ENCODE assay signal across 8 mouse cellular contexts in genomic region chr16:30596959-30597681, GRCm38 (mm10). TPM values are rescaled to one million over a fixed set of nuclear protein-coding genes. Genes with fewer than 3 reads are reported as not detected.
DNase-seq lines count a peak whose midpoint lies in the region; ATAC-seq and TF ChIP-seq lines count a peak whose summit lies in the region.

No protein-coding gene starts in this region.

- no peaks in the 10 kb centered on the region for H3K36me3 ChIP-seq in hindbrain, postnatal 0 days (ENCODE audit: insufficient read depth, low read length)

- H3K4me1 ChIP-seq in hindbrain, postnatal 0 days (ENCODE audit: insufficient read depth, low read length): peaks cover 17% of the 10 kb centered on the region

- H3K9ac ChIP-seq in hindbrain, postnatal 0 days (replicated peaks; ENCODE audit: low read length): 0 out of 2 replicates have a peak overlapping the region, but pooled peaks have one; percentile 15

- no peaks in the 10 kb centered on the region for H3K27me3 ChIP-seq in hindbrain, postnatal 0 days (ENCODE audit: insufficient read depth, low read length)

- peak; percentile 95 for TF ChIP-seq CTCF in hindbrain, postnatal 0 days (IDR thresholded peaks at IDR 0.05; ENCODE audit: low read depth)

- peak; percentile 92 for DNase-seq in ZHBTc4 (ENCODE audit: low read depth, low spot score)
- DNase-seq in cerebellum, postnatal 4 days (ENCODE audit: low spot score in 2 of 2): peak; percentile 96 to 97
- peak; percentile 76 to 79 for DNase-seq in gastrocnemius, adult 8-10 months (ENCODE audit: low spot score in 2 of 2)
- peak; percentile 96 for DNase-seq in hindbrain, postnatal 0 days (ENCODE audit: low spot score)
- DNase-seq in left cerebral cortex, adult 8-10 months (ENCODE audit: low spot score in 2 of 2): peak; percentile 80 to 98
- peak; percentile 88 for DNase-seq in right cerebral cortex, postnatal 14 days
- DNase-seq in urinary bladder, postnatal 25 days (ENCODE audit: low spot score): peak; percentile 89

- peak overlapping the region; percentile 24 for H3K4me3 ChIP-seq in hindbrain, postnatal 0 days (ENCODE audit: low read length)

- H3K4me2 ChIP-seq in hindbrain, postnatal 0 days (ENCODE audit: low read depth, low read length): peak overlapping the region; percentile 53

- no peaks in the 10 kb centered on the region for H3K9me3 ChIP-seq in hindbrain, postnatal 0 days (ENCODE audit: low read length)

- H3K27ac ChIP-seq in hindbrain, postnatal 0 days: peak overlapping the region; percentile 2; the same call in 1 of the 2 replicates

- ATAC-seq in hindbrain, postnatal 0 days: peak; percentile 68
- ATAC-seq in megakaryocyte progenitor cell, adult 5-6 weeks (replicated peaks; ENCODE audit: poor library complexity): peak; percentile 57

- WGBS in hindbrain, postnatal 0 days: 7% methylated on average over 16 of the region's 16 CpGs

RNA-seq across cellular contexts. Expression of gene Fam43a, which starts 2.4 kb away (rescaled TPM):
- 1 to 10 TPM; 3.4 to 6.3 (median 4.6) TPM for total RNA-seq in gastrocnemius, adult 8-10 months (2022)
- total RNA-seq in hindbrain, postnatal 0 days (2014; rRNA removed): 28.8 and 33.1 TPM in 2 replicates
- polyA plus RNA-seq in hindbrain, postnatal 0 days (2015; fragmentation: Nextera tagmentation; extraction: Ambion mirVana): 14.4 and 14.8 TPM in 2 replicates
- 10 to 100 TPM; 14.6 to 17.8 (median 16.6) TPM for total RNA-seq in left cerebral cortex, adult 8-10 months (2022)
- total RNA-seq in megakaryocyte progenitor cell, adult 5-6 weeks (2015): 5.5 and 6.5 TPM in 2 replicates
- total RNA-seq in megakaryocyte progenitor cell, adult 5-6 weeks (2017): 8.8 and 11.2 TPM in 2 replicates

RNA-seq across cellular contexts. Expression of gene Lsg1, which starts 9.7 kb away (rescaled TPM):
- total RNA-seq in gastrocnemius, adult 8-10 months (2022): 10 to 100 TPM; 19.6 to 23.0 (median 20.8) TPM
- 9.9 and 16.7 TPM in 2 replicates for total RNA-seq in hindbrain, postnatal 0 days (2014; rRNA removed)
- 42.1 and 45.4 TPM in 2 replicates for polyA plus RNA-seq in hindbrain, postnatal 0 days (2015; fragmentation: Nextera tagmentation; extraction: Ambion mirVana)
- total RNA-seq in left cerebral cortex, adult 8-10 months (2022): 10 to 100 TPM; 19.8 to 30.9 (median 20.8) TPM
- total RNA-seq in megakaryocyte progenitor cell, adult 5-6 weeks (2015): 36.4 and 42.8 TPM in 2 replicates
- total RNA-seq in megakaryocyte progenitor cell, adult 5-6 weeks (2017): 69.8 and 74.7 TPM in 2 replicates

RNA-seq across cellular contexts. Expression of gene Tmem44, which starts 46.5 kb away (rescaled TPM):
- total RNA-seq in gastrocnemius, adult 8-10 months (2022): 1 to 10 TPM in 3 of 4 experiments, under 1 TPM in 1; 0.82 to 1.6 (median 1.3) TPM
- total RNA-seq in hindbrain, postnatal 0 days (2014; rRNA removed): 83.9 and 92.9 TPM in 2 replicates
- 41.8 and 44.6 TPM in 2 replicates for polyA plus RNA-seq in hindbrain, postnatal 0 days (2015; fragmentation: Nextera tagmentation; extraction: Ambion mirVana)
- 10 to 100 TPM; 52.0 to 52.9 (median 52.4) TPM for total RNA-seq in left cerebral cortex, adult 8-10 months (2022)
- total RNA-seq in megakaryocyte progenitor cell, adult 5-6 weeks (2015): 0.27 TPM in 1 of 2 replicates, not detected in the other
- 0.12 and 0.51 TPM in 2 replicates for total RNA-seq in megakaryocyte progenitor cell, adult 5-6 weeks (2017)

Comparison
In these comparisons a context has a peak if more than half of its experiments do, and no peak if none do; other contexts are left out.
1. Peak in every context shown above with its lines: DNase-seq, ATAC-seq, H3K4me3 ChIP-seq and H3K27ac ChIP-seq.
2. RNA of gene Tmem44, which starts 46.5 kb away (total RNA-seq): 83.9 to 92.9 TPM in hindbrain, postnatal 0 days and 52.0 to 52.9 TPM in left cerebral cortex, adult 8-10 months; 0.82 to 1.6 TPM in gastrocnemius, adult 8-10 months and 0.12 to 0.51 TPM in megakaryocyte progenitor cell, adult 5-6 weeks; every median in the first group is over 10 times any median in the second.